Mouse (Mus musculus) MEL-GATA-1-ER (cell line): Measurements from ENCODE around the gene Gchfr.

Experiments
- DNase-seq: peaks from one replicate; pipeline ENCODE4 v3.0.0-alpha.2; 2012; ENCODE audit warnings: low read depth; ENCODE audit errors: extremely low read depth

Gchfr gene

GRCm38 (mm10) chr2:119173991-119174651, 6.5 kb downstream of the Gchfr start, which contains the start of gene Gm14137:
Gene Gm14137, plus strand, starts transcription at chr2:119174509.
- DNase-seq, result no peak

DNA sequence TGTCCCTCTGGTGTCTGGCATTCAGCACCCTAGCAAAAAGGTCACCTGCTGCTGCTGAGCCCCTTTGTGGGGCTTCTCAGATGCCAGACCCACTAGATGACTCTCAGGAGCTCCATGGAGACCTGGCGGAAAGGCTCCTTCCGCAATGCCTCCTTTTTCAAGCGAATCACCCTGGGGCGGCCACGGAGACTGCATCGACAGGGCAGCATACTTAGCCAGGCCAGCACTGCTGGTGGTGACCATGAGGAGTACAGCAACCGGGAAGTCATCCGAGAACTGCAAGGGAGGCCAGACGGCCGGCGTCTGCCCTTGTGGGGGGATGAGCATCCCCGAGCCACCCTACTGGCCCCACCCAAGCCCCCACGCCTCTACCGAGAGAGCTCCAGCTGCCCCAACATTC, 7.3 kb downstream of the Gchfr start:
- DNase-seq, result no peak

DNA sequence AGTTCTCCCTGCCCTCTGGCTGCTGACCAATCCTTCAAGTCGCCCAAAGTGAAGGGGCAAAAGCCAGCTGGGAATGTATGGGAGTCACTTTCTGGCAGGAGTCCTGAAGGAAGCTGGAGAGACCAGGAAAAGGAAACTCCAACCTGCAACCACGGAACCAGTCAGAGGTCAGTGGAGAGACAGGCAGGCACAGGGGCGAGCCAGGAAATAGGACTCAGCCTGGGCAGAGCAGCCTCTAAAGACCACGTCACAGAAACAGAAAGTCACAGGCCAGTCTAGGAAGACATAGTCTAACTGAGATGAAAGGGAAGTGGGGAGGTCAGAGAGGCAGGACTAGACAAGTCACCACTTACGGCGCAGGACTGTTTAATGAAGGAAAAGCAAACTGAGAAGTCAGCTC, 8.0 kb downstream of the Gchfr start:
- no peak for DNase-seq

GRCm38 (mm10) chr2:119176761-119177160, 9.2 kb downstream of the Gchfr start:
- DNase-seq, result no peak

DNA sequence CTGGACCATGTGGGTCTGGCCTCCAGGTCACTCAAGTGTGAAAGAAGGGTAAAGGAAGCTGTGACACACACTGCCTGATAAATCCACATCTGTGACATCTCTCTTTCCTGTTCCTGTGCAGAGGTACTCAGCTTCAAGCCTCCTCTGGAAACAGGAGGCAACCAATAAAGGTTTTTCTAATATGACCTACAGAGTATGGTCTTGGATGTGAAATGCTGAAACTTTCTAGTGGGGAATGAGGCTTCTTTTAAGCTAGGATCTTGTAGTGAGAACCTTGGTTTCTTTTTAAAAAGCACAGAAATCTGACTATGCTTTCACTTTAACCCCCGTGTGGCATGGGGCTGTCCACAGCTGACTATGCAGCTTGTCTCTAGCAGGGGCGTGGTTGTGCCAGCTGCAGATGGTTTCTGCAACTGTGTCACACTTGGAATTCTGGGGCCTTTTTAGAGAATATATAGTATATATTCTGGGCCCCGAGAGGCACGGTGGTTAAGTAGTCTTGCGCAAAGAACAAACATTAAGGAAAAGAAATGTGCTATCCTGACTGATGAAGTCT, 9.9 kb downstream of the Gchfr start:
- no peak for DNase-seq

DNA sequence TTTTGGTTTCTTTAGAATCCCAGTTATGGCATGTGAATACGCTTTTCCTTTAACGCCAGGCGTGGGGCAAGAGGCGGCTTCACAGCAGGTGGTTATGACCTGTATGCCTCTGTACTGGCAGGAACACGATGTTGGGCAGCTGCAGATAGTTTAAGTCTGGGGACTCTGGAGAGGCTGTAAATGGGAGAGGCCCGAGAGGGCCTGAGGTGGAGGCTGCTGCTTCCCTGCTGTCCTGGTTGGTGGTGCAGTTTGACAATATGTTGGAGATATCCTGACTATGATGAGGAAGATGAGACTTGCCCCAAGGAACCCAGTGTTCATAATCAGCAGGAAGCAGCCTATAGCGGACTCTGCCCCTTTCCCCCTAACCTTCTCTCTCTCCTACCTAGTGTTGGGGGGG, 15.3 kb downstream of the Gchfr start:
- no peak for DNase-seq

- no peak for DNase-seq
Measured at GRCm38 (mm10) chr2:119189029-119189710, 21.6 kb downstream of the Gchfr start.

- no peak for DNase-seq
Measured at GRCm38 (mm10) chr2:119190969-119191368, 23.4 kb downstream of the Gchfr start.

DNA sequence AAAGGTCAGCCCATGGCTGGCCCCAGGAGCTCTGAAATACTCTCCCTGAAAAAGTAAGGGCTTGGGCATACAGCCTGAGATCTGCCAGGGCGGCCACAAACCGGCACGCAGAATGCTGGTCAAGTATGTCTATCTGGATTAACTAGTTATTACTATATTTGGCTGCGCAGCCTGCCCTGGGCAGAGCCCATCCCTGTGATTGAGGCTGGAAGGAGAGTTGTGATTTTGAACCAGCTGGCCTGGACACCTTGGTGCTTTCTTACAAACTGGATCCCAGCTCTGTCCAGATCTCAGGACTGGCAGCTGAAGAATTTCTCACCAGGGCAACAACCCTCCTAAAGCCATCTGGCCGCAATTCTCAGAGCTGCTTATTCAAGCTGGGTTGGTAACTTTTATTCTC, 26.6 kb downstream of the Gchfr start:
- no peak for DNase-seq

GRCm38 (mm10) chr2:119196316-119197108, 28.9 kb downstream of the Gchfr start:
- DNase-seq, result no peak

DNA sequence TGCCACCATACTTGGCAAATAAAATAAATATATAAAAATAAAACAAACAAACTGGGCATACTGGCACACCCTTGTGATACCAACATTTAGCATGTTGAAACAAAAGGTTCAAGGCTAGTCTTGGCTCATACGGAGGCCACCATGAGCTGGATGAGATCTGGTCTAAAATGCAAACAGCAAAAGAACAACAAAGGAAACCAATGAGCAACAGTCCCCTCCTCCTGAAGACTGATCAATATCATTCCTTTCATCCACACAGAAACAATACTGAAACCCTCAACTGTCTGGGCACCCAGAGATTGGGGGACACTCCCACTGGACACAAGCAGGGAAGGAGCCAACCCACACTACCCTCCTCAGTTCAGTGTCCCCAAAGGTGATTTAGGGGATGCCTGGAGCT, 29.9 kb downstream of the Gchfr start:
- no peak for DNase-seq

GRCm38 (mm10) chr2:119198049-119198448, 30.5 kb downstream of the Gchfr start:
- DNase-seq, result no peak

DNA sequence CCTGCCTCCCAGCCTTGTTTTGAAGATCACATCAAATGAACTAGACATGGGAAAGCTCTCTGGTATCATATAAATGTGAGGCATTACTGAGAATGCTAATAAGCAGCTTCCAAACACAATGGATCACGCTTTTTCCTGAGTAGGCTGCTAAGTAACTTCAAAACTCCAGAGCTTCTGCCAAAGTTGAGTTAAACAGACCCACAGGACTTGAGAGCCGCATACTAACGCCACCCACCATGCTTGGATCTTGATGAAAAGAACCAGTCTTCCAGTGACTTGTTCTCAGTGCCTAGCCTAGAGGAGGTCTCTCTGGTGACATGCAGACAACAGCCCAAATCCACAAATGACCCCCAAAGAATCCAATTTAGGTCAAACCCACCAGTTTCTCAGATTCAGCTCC, 31.4 kb downstream of the Gchfr start:
- DNase-seq, result no peak

- DNase-seq, result no peak
Measured at GRCm38 (mm10) chr2:119202914-119203453, 35.4 kb downstream of the Gchfr start.

GRCm38 (mm10) chr2:119203871-119204460, 36.4 kb downstream of the Gchfr start:
- DNase-seq, result no peak

GRCm38 (mm10) chr2:119207961-119208343, 40.4 kb downstream of the Gchfr start:
- peak; percentile 22 for DNase-seq

GRCm38 (mm10) chr2:119208344-119209175, 41.0 kb downstream of the Gchfr start, which contains the start of the genes Zfyve19 and Dnajc17:
Gene Zfyve19, plus strand, starts transcription at chr2:119208617.
Gene Dnajc17, minus strand, starts transcription at chr2:119208795.
- peak; percentile 89 for DNase-seq

DNA sequence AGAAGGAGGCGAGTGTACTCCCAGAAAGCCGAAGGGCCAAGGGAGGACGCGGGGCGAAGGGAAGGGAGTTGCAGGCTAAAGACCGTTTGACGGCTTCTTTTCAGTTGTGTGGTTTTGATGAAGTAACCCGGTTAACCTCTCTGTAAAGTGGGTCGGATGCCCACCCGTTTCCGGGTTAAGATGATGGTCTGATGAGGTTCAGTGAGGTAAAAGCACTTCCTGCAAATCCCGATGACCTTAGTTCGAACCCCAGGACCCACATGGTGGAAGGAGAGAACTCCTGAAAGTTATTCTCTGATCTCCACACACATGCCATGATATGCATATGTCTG, 41.6 kb downstream of the Gchfr start:
- DNase-seq, result no peak
